Mouse (Mus musculus) ES-E14 (cell line): ENCODE data around the gene Tst. TPM values are rescaled to one million over a fixed set of nuclear protein-coding genes. Genes with fewer than 3 reads are reported as not detected.

Experiments
- DNase-seq: peaks from one replicate; pipeline ENCODE4 v3.0.0-alpha.2; 2013; ENCODE audit warnings: low read depth, low spot score
- H3K27ac ChIP-seq: 2 replicates; pipeline ENCODE4 v1.5.1; 2012; ENCODE audit warnings: low read depth, mild to moderate bottlenecking, low read length, moderate library complexity, mixed read lengths; ENCODE audit not compliant: poor library complexity, insufficient read depth, severe bottlenecking
- H3K36me3 ChIP-seq: 2 replicates; pipeline ENCODE4 v1.6.1; 2012; ENCODE audit warnings: mild to moderate bottlenecking, low read length, moderate library complexity, mixed read lengths; ENCODE audit not compliant: control insufficient read depth, poor library complexity, insufficient read depth, severe bottlenecking
- H3K4me1 ChIP-seq, 2 experiments: fragments of 150-350 bp in 1 of 2; sonication (generic) in 1 of 2; 2 replicates each; pipeline ENCODE4 v1.6.1; 2012; ENCODE audit warnings: low read length in 2 of 2, mild to moderate bottlenecking in 1 of 2, mixed read lengths in 1 of 2; ENCODE audit not compliant: control insufficient read depth in 2 of 2, insufficient read depth in 2 of 2, poor library complexity in 1 of 2
- H3K4me3 ChIP-seq, 2 experiments: fragments of 150-350 bp in 1 of 2; sonication (generic) in 1 of 2; 2 replicates each; pipeline ENCODE4 v1.5.1; 2012; ENCODE audit warnings: low read length in 2 of 2, low read depth in 1 of 2, mild to moderate bottlenecking in 1 of 2, mixed read lengths in 1 of 2; ENCODE audit not compliant: insufficient read depth in 1 of 2, poor library complexity in 1 of 2, severe bottlenecking in 1 of 2
- H3K9ac ChIP-seq: 2 replicates; pipeline ENCODE4 v1.6.1; 2012; ENCODE audit warnings: low read depth, mild to moderate bottlenecking, low read length, mixed read lengths; ENCODE audit not compliant: poor library complexity, insufficient read depth, severe bottlenecking
- H3K9me3 ChIP-seq: fragments of 150-350 bp; sonication (generic); 2 replicates; pipeline ENCODE4 v1.6.1; 2012; ENCODE audit warnings: low read depth, mild to moderate bottlenecking, low read length; ENCODE audit not compliant: control insufficient read depth, insufficient read depth
- CHD2 ChIP-seq: IDR thresholded peaks from 2 replicates; pipeline ENCODE4 v1.6.1; 2014; ENCODE audit warnings: mild to moderate bottlenecking, low read depth, low read length, inconsistent platforms
- HCFC1 ChIP-seq: IDR thresholded peaks from 2 replicates; pipeline ENCODE4 v1.6.1; 2012; ENCODE audit warnings: low read length, inconsistent platforms, borderline replicate concordance; ENCODE audit not compliant: insufficient read depth
- MAFK ChIP-seq: IDR thresholded peaks from 2 replicates; pipeline ENCODE4 v1.6.1; 2014; ENCODE audit warnings: mild to moderate bottlenecking, low read depth, low read length, inconsistent platforms; ENCODE audit not compliant: insufficient read depth
- ZC3H11A ChIP-seq: IDR thresholded peaks from 2 replicates; pipeline ENCODE4 v1.6.1; 2012; ENCODE audit warnings: low read depth, mild to moderate bottlenecking, inconsistent platforms, low read length, borderline replicate concordance
- ZNF384 ChIP-seq: IDR thresholded peaks from 2 replicates; pipeline ENCODE4 v1.6.1; 2012; ENCODE audit warnings: low read depth, low read length, inconsistent platforms
- in situ Hi-C, 2 experiments: fragments of 600-800 bp; cut with MboI; formaldehyde crosslinking; loops; one replicate each; pipeline ENCODE4 v1.15.1; 2025; ENCODE audit warnings: low sequenced_read_pairs in 2 of 2, inconsistent platforms in 1 of 2; ENCODE audit not compliant: unreplicated experiment in 2 of 2
- total RNA-seq: library from RNA; depleted of rRNA; stranded (reverse); fragments of 300-350 nt; gene quantifications from 2 replicates; pipeline ENCODE4 v1.2.3, GENCODE M21; 2012

The Tst gene
- total RNA-seq, 1 experiment: 14.9 TPM

DNA sequence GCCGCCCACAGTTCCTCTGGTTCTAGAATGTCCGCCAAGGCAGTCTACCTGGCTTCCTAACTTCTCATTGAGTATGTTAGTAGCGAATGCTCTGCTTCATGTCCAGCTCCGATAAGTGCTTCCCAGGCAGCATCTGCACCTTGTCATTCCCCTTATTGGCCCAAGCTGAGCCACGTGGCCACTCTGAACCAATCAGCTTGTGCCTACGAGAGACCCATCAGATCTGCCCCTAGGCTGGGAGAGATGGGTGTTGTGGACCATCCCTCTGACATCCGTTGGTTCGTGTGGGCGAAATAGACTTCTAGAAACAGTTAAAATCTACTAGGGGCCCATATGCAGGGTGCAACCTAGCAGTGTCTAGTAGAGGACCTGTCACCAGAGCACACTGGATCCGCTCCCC is 27.8 kb downstream of the Tst start:
- no peak for DNase-seq
- Histone ChIP-seq H3K9me3 (no peaks in the 10 kb centered on the region), H3K9ac (no peak overlapping the region), H3K27ac (no peak overlapping the region), H3K4me1 (0 out of 4 replicates have a peak, but pooled peaks cover 0 to 3% of the 10 kb centered on the region in 2 experiments), H3K4me3 (peak overlapping the region in 1 of 2 experiments; percentile 53; a peak in 1 of 4 replicates), H3K36me3 (no peaks in the 10 kb centered on the region)
- no peak for TF ChIP-seq MAFK
- no peak for TF ChIP-seq HCFC1
- TF ChIP-seq ZC3H11A: no peak
- no peak for TF ChIP-seq CHD2
- TF ChIP-seq ZNF384: no peak
- in situ Hi-C loops: no loop called here

DNA sequence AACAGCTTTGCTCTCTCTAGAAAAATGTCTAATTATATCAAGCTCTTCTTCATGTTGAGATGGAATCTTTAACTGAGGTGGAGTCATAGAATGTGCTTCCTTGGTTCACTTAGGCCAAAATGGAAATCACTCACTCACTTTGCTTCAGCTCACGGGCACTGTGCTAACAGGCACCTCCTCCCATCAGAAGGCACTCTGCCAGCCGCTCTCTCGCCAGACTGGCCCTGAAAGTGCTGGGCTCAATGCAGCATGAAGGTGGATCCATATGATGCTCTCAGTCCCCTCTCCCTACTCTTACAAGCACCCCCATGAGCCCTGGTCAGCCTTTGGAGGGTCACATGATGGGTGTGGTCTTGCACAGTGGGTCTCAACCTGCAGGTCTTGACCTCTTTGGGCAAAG is 31.5 kb downstream of the Tst start:
- in situ Hi-C loops: no loop called here

DNA sequence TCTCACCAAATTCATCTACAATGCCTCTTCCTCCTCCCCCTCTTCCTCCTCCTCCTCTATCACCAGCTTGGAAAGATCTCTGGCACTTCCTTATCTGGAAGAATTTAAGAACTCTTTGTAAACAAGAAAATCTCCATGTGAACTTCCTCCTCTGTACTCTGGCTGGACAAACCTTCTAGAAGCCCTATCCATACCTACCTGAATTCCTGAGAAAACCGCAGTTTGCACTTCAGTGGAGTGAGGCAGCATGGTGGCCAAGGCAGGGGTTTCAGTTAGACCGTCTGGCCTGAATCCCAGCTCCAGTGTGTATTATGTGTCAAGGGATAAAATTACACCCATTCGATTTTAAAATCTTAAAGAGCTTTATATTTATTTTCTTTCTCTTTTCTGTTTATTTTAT is 32.9 kb downstream of the Tst start:
- in situ Hi-C loops: no loop called here
- H3K4me3 ChIP-seq: no peak overlapping the region
- DNase-seq: no peak

More for the DNA sequence above, 31.5 kb downstream of the Tst start:
- TF ChIP-seq ZNF384 (no peak), CHD2 (no peak)
- Histone ChIP-seq H3K4me3 (no peak overlapping the region), H3K9ac (no peak overlapping the region), H3K36me3 (no peaks in the 10 kb centered on the region), H3K9me3 (no peaks in the 10 kb centered on the region), H3K27ac (no peak overlapping the region), H3K4me1 (no peaks in the 10 kb centered on the region)
- DNase-seq: no peak

DNA sequence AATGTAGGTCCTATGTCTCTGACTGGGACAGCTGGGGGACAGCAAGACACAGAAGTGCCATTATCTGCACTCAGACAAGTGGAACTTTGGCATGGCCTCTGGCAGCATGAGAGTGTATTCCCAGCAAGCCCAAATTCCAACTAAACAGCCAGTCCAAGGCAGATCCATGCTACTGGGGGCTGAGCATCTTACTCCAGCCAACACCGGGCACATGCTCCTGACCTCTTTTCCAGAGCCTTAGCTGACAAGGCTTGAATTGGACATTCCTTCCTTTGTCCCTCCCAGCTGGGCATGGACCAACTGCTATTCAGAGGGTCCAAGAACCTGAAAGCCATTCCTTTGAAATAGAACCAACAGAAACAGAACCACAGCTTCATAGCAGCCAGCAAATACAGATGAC is 36.1 kb downstream of the Tst start:
- Histone ChIP-seq H3K9ac (no peak overlapping the region), H3K4me3 (no peak overlapping the region), H3K4me1 (no peaks in the 10 kb centered on the region), H3K9me3 (no peaks in the 10 kb centered on the region), H3K27ac (no peak overlapping the region), H3K36me3 (no peaks in the 10 kb centered on the region)
- in situ Hi-C loops: no loop called here
- no peak for TF ChIP-seq ZC3H11A
- TF ChIP-seq CHD2: no peak
- TF ChIP-seq HCFC1: no peak
- no peak for TF ChIP-seq ZNF384
- no peak for TF ChIP-seq MAFK
- DNase-seq: no peak

More for the DNA sequence above, 32.9 kb downstream of the Tst start:
- no peak for TF ChIP-seq ZNF384
- no peak for TF ChIP-seq ZC3H11A
- TF ChIP-seq MAFK: no peak
- TF ChIP-seq CHD2: no peak
- no peak for TF ChIP-seq HCFC1
- Histone ChIP-seq H3K9ac (no peak overlapping the region), H3K36me3 (no peaks in the 10 kb centered on the region), H3K9me3 (no peaks in the 10 kb centered on the region), H3K27ac (no peak overlapping the region), H3K4me1 (no peaks in the 10 kb centered on the region)

DNA sequence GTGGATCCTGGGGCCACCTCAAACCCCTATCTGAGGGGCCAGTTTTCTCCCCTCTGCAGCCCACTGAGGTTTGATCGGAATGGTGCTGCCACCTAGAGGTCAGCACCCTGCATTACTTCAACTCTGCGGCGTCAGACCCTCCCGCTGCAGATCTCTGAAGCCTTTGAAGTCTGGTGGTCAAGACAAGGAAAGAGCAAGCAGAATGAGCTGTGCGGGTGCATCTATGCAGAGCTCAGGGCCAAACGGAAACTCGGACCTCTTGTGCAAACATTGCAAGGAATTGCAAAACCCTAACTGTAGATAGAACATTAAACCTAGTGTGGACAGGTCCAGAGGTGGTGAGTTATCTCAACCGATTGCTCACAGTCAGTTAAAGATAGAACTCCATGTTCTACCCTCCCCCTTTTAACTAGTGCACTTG is 36.8 kb downstream of the Tst start:
- in situ Hi-C loops: no loop called here
- no peaks in the 10 kb centered on the region for H3K36me3 ChIP-seq
- H3K4me3 ChIP-seq: no peak overlapping the region
- no peaks in the 10 kb centered on the region for H3K9me3 ChIP-seq
- no peaks in the 10 kb centered on the region for H3K4me1 ChIP-seq
- no peak overlapping the region for H3K9ac ChIP-seq
- TF ChIP-seq CHD2: no peak
- TF ChIP-seq HCFC1: no peak
- no peak for TF ChIP-seq MAFK
- peak; percentile 44; the same call in 1 of the 2 replicates for TF ChIP-seq ZC3H11A
- DNase-seq: peak; percentile 29
- no peak overlapping the region for H3K27ac ChIP-seq
